Mouse (Mus musculus) stomach, embryonic 16.5 days (tissue): Measurements from ENCODE around the gene Syngap1. TPM values are rescaled to one million over a fixed set of nuclear protein-coding genes. Genes with fewer than 3 reads are reported as not detected.
"Not testable (repeated sequence)": the region's sequence is repeated elsewhere in the genome, so short reads cannot be mapped to it uniquely, and the experiment has no call there.

Source experiments
- ATAC-seq: fragments of 200-750 bp; cut with Nextera tagmentation; 2 replicates; pipeline ENCODE4 v1.8.0; 2017; ENCODE audit warnings: moderate number of reproducible peaks, moderate TSS enrichment; ENCODE audit not compliant: insufficient read depth, low FRiP score
- H3K27ac ChIP-seq: fragments of 300-500 bp; sonication (generic); 2 replicates; pipeline ENCODE4 v1.5.1; 2014; ENCODE audit warnings: low read length
- H3K27me3 ChIP-seq: fragments of 300-500 bp; sonication (generic); 2 replicates; pipeline ENCODE4 v1.6.1; 2014; ENCODE audit warnings: low read length, control low read depth, mixed read lengths; ENCODE audit not compliant: control insufficient read depth, insufficient read depth
- H3K36me3 ChIP-seq: fragments of 300-500 bp; sonication (generic); 2 replicates; pipeline ENCODE4 v1.6.1; 2014; ENCODE audit warnings: low read length; ENCODE audit not compliant: control insufficient read depth, insufficient read depth
- H3K4me1 ChIP-seq: fragments of 300-500 bp; sonication (generic); 2 replicates; pipeline ENCODE4 v1.6.1; 2014; ENCODE audit warnings: low read length, control low read depth, mixed read lengths; ENCODE audit not compliant: control insufficient read depth, insufficient read depth
- H3K4me2 ChIP-seq: fragments of 300-500 bp; sonication (generic); 2 replicates; pipeline ENCODE4 v1.6.1; 2014; ENCODE audit warnings: low read depth, low read length, mixed read lengths
- H3K4me3 ChIP-seq: fragments of 300-500 bp; sonication (generic); replicated peaks from 2 replicates; pipeline ENCODE4 v1.5.1; 2014; ENCODE audit warnings: mild to moderate bottlenecking, low read length
- H3K9ac ChIP-seq: fragments of 300-500 bp; sonication (generic); 2 replicates; pipeline ENCODE4 v1.6.1; 2014; ENCODE audit warnings: low read length
- H3K9me3 ChIP-seq: fragments of 300-500 bp; sonication (generic); replicated peaks from 2 replicates; pipeline ENCODE4 v1.6.1; 2016; ENCODE audit warnings: low read length, control low read depth; ENCODE audit not compliant: control insufficient read depth
- WGBS: fragments of 180-500 bp; shearing (Covaris S2); extraction: QIAGEN DNeasy Blood & Tissue Kit; methylation state at CpG from one replicate; pipeline ENCODE4 v1.1.7; 2014; 5-methylcytosine and 5-hydroxymethylcytosine counted together
- polyA plus RNA-seq: library from polyadenylated mRNA; unstranded; fragments of >200 nt; fragmentation: Nextera tagmentation; extraction: Ambion mirVana; gene quantifications from 2 replicates; pipeline ENCODE4 v1.2.1, GENCODE M21; 2015

Syngap1 gene
- polyA plus RNA-seq = 1.3 and 1.6 TPM in 2 replicates

DNA sequence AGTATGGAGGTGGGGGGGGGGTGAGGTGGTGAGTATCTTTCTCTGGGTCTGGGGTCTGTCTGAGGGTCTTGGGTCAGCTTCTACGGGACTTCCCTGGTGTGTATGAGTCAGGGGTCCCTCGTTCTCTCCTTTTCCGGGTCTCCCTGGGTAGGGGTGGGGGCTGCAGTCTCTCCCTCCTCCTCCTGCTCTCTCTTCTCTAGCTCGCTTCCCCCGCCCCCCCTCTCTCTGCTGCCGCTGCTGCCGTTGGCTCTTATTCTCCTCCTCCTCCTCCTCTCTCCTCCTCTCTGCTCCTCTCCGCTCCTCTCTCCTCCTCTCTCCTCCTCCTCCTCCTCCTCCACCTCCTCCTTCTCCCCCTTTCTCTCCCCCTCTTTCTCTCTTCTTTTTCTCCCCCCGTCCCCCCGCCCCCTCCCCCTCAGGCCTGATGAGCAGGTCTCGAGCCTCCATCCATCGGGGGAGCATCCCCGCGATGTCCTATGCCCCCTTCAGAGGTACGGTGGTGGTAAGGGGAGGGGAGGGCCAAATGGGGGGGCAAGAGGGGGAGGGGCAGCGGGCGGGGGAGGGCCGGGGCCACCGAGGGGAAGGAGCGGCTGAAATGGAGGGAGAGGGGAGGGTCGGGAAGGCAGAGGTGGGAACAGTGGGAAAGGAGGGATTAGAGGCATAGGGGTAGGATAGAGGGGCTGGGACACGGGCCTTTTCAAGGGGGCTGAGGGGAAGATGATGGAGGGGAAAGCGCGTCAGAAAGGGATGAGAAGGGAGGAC lies at the start of gene Syngap1:
Gene Syngap1, plus strand, starts transcription at position 223 of the 759 bp plus-strand sequence.
- Histone ChIP-seq H3K4me3 (peak within 1 kb of the TSS; percentile 83), H3K27ac (peak within 1 kb of the TSS; percentile 97), H3K4me1 (peaks cover 31% of the 10 kb centered on the region), H3K9ac (peak within 1 kb of the TSS; percentile 81), H3K36me3 (peaks cover 4% of the 10 kb centered on the region; the same call in 1 of the 2 replicates), H3K27me3 (no peaks in the 10 kb centered on the region), H3K4me2 (peak within 1 kb of the TSS; percentile 81), H3K9me3 (no peaks in the 10 kb centered on the region)
- ATAC-seq = no peak
- WGBS = 6% methylated on average over 21 of the region's 24 CpGs

DNA sequence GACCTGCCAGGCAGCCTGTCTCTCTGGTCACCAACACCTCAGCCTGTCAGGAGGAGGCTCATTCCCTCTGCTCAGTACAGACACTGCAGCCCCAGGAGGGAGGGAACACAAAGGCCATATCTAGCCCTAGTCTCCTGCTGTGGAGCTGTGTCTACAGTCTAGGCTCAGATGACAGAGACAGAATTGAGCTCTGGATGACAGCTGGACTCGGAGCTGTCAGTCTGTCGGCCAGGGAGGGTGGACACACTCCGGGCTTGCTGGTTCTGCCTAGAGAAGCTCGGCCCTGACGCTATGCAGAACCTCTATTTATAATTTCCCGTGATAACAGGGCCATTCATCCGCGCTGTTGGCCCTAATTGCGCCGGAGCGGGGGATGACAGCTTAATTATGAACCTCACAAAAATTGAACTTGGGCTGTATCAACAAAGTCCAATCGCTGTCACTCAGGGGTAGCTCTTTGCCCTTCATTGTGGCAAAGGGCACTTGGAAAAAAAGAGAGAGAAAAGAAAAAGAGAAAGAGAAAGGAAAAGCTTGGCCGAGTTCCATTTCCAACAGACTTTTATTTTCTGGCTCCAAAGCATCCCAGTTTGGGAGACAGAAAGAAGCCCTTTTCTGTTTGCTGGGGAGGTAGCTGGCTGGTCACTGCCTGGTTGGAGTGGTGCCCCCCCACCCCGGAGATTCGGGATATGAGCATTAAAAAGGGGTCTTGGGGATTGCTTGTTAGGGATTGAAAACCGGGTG lies 48.2 kb upstream of the Syngap1 start:
- 0 out of 2 replicates have a peak overlapping the region, but pooled peaks have one; percentile 17 for H3K9ac ChIP-seq
- no peaks in the 10 kb centered on the region for H3K9me3 ChIP-seq
- H3K4me1 ChIP-seq = peaks cover 8% of the 10 kb centered on the region; the same call in 1 of the 2 replicates
- H3K36me3 ChIP-seq = no peaks in the 10 kb centered on the region
- peak; percentile 61; the same call in 1 of the 2 replicates for ATAC-seq
- H3K27ac ChIP-seq = peak overlapping the region; percentile 49
- H3K4me2 ChIP-seq = peak overlapping the region; percentile 29
- H3K27me3 ChIP-seq = no peaks in the 10 kb centered on the region
- WGBS = 44% methylated on average over 16 of the region's 16 CpGs
- peak overlapping the region; percentile 9; the same call in 1 of the 2 replicates for H3K4me3 ChIP-seq

DNA sequence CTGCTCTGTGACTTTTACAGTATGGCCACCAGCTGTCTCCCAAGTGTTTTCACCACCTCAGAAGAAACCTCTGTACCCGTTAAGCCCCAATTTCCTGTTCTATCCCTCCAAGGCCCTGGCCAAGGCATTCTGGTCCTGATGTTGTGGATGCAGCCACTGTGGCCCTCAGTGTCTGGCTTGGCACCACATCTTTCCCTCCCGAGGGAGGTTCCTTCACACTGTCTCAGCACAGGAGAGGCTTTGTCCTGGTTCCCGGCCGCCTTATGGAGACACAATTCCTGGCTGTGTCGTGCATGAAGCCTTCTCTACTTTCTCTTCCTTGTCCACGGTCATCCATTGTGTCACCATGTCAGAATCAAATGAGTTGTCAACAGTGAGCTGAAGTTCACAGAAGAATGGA lies 47.6 kb upstream of the Syngap1 start:
- peak overlapping the region; percentile 49; the same call in 1 of the 2 replicates for H3K27ac ChIP-seq
- H3K36me3 ChIP-seq = no peaks in the 10 kb centered on the region
- H3K9ac ChIP-seq = peak overlapping the region; percentile 12; the same call in 1 of the 2 replicates
- H3K4me2 ChIP-seq = peak overlapping the region; percentile 29; the same call in 1 of the 2 replicates
- no peak overlapping the region for H3K4me3 ChIP-seq
- 63% methylated on average over 6 of the region's 6 CpGs for WGBS
- ATAC-seq = no peak
- H3K9me3 ChIP-seq = no peaks in the 10 kb centered on the region
- 0 out of 2 replicates have a peak, but pooled peaks cover 3% of the 10 kb centered on the region for H3K4me1 ChIP-seq
- H3K27me3 ChIP-seq = no peaks in the 10 kb centered on the region

DNA sequence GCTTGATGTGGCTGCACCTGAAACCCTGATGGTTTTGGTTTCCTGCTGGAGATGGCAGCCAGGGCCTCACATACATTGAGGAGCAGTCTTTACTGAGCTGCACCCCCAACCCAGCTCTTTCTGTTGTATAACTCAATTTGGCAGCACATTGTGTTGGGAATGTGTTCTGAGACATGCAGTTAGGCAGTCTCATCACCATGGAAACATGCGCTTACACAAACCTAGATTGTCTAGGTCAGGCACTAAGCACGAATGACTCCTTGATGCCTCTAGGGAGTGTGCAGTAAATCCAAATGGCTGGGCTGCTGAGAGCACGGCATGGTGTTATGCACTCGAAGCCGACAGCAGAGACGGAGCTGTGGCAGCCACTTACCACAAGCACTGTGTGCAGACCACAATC lies 46.7 kb upstream of the Syngap1 start:
- Histone ChIP-seq H3K4me2 (no peak overlapping the region), H3K27me3 (no peaks in the 10 kb centered on the region), H3K27ac (no peak overlapping the region), H3K9ac (no peak overlapping the region), H3K9me3 (no peaks in the 10 kb centered on the region), H3K4me1 (0 out of 2 replicates have a peak, but pooled peaks cover 3% of the 10 kb centered on the region), H3K4me3 (no peak overlapping the region), H3K36me3 (no peaks in the 10 kb centered on the region)
- ATAC-seq = no peak
- 74% methylated on average over 6 of the region's 6 CpGs for WGBS

DNA sequence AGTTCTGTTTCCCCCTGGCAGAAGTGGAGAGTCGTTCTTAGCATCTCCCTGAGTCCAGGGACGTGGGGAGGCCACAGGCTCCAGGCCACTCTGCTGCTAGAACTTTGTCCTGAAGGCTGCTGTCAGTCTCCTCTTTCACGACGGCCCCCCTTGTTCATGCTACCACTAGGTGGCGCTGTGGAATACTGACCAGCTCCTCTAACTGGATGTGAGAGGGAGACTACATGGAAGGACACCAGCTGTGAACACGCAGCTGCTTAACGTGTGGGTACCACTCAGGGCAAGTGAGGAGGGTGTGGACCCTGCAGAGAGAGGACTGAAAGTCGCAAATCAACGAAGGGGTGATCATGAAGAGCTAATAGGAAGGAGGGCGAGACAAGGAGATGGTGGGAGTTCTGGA lies 45.5 kb upstream of the Syngap1 start:
- Histone ChIP-seq H3K9me3 (no peaks in the 10 kb centered on the region), H3K27me3 (no peaks in the 10 kb centered on the region), H3K4me2 (no peak overlapping the region), H3K4me1 (0 out of 2 replicates have a peak, but pooled peaks cover 3% of the 10 kb centered on the region), H3K27ac (no peak overlapping the region), H3K4me3 (no peak overlapping the region), H3K36me3 (no peaks in the 10 kb centered on the region), H3K9ac (no peak overlapping the region)
- peak; percentile 25; the same call in 1 of the 2 replicates for ATAC-seq
- WGBS = 14% methylated on average over 10 of the region's 10 CpGs

DNA sequence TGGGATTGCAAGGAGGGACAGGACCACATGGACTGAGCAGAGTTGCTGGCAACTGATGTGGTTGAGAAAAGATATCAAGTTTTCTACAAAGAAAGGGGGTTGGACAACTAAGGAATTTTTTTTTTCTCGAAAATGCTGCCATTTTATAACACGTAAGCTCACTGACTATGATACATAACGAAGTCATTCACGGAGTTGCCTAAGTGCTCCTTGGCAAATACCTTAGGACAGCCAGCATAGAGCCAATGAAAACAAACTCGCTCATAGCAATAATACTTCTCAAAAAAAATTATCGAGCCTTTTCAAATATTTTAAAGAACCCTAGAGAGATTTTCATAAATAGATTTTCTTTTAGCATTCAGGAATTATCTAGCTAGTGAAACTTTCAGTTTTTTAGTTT lies 40.1 kb upstream of the Syngap1 start:
- ATAC-seq = no peak
- Histone ChIP-seq H3K27me3 (no peaks in the 10 kb centered on the region), H3K4me1 (no peaks in the 10 kb centered on the region), H3K4me3 (no peak overlapping the region), H3K9me3 (no peaks in the 10 kb centered on the region), H3K4me2 (no peak overlapping the region), H3K27ac (no peak overlapping the region), H3K9ac (no peak overlapping the region), H3K36me3 (no peaks in the 10 kb centered on the region)
- WGBS = 77% methylated on average over 6 of the region's 6 CpGs

DNA sequence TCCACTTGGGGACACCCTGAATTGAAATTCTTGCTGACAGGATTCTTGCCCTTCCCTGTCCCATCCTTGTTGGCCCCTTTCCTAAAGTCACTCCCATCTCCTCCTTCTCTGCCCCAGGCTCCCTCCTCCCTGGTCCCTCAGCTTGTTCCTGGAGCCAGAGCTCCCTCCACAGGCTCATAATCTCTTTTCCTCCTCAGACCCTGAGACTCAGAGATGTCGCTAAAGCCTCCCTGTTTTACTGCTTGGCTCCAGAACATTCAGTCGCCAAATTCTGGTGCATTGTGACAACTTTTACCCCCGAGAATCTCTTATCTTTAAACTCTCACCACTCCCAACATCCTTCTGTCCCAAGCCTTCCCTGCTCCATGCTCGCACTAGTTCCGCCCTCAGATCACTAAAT lies 36.7 kb upstream of the Syngap1 start:
- Histone ChIP-seq H3K4me3 (no peak overlapping the region), H3K4me1 (no peaks in the 10 kb centered on the region), H3K27ac (no peak overlapping the region), H3K27me3 (no peaks in the 10 kb centered on the region), H3K9ac (no peak overlapping the region), H3K4me2 (no peak overlapping the region), H3K9me3 (no peaks in the 10 kb centered on the region), H3K36me3 (no peaks in the 10 kb centered on the region)
- no peak for ATAC-seq
- WGBS = 52% methylated on average over 5 of the region's 5 CpGs

DNA sequence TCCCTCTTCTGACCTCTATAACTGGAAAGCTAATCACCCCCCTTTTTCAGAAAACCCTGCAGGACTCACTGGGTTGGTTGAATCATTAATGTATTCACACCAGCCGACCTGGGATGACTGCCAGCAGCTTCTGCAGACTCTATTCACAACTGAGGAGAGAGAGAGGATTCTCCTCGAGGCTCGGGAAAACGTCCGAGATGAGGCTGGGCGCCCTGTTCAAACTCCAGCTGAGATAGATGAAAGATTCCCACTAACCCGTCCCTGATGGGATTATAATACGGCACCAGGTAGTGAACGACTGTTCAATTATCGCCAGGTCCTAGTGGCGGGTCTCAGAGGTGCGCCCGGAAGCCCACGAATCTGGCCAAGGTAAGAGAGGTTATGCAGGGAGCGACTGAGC lies 33.5 kb upstream of the Syngap1 start:
- H3K9me3 ChIP-seq, H3K27me3 ChIP-seq, H3K9ac ChIP-seq, H3K4me1 ChIP-seq, H3K36me3 ChIP-seq, H3K27ac ChIP-seq, H3K4me2 ChIP-seq, H3K4me3 ChIP-seq, ATAC-seq: not testable (repeated sequence)
- WGBS = 86% methylated on average over 15 of the region's 15 CpGs

DNA sequence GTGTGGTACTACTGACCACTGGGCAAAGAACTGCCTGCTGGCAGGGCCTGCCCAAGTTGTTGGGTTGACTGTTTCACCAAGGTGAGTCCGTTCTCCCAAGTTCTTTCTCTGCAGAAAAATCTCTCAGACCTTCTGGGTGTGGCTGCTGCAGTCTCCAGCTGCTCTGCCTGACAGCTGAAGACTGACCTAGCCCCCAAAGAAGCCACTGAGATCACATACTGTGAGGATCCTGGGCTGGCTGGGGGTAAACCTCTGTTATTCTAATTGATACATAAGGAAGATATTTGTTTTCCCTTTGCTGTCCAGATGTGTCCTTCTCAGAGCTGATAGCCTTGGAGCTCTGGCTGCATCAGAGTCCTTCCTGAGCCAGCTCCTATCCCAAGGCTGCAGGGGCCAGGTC lies 25.8 kb upstream of the Syngap1 start:
- H3K27me3 ChIP-seq = no peaks in the 10 kb centered on the region
- peak overlapping the region; percentile 18; the same call in 1 of the 2 replicates for H3K27ac ChIP-seq
- peaks cover 7% of the 10 kb centered on the region; the same call in 1 of the 2 replicates for H3K4me1 ChIP-seq
- no peak for ATAC-seq
- no peak overlapping the region for H3K9ac ChIP-seq
- WGBS = 30% methylated on average over 1 of the region's 1 CpGs
- no peaks in the 10 kb centered on the region for H3K36me3 ChIP-seq
- H3K9me3 ChIP-seq = no peaks in the 10 kb centered on the region
- no peak overlapping the region for H3K4me2 ChIP-seq
- H3K4me3 ChIP-seq = no peak overlapping the region
